Mouse (Mus musculus) heart, embryonic 16.5 days (tissue): ENCODE results near the gene Thap8. TPM values are rescaled to one million over a fixed set of nuclear protein-coding genes. Genes with fewer than 3 reads are reported as not detected.

ENCODE experiments used
- ATAC-seq: fragments of 200-750 bp; cut with Nextera tagmentation; replicated peaks from 2 replicates; pipeline ENCODE4 v1.8.0; 2017; ENCODE audit warnings: moderate number of reproducible peaks; ENCODE audit not compliant: insufficient read depth, low FRiP score; ENCODE audit errors: extremely low read depth
- H3K27ac ChIP-seq: fragments of 300-500 bp; sonication (generic); 2 replicates; pipeline ENCODE4 v1.5.1; 2014; ENCODE audit warnings: mild to moderate bottlenecking, low read length, control low read depth, moderate library complexity
- H3K27me3 ChIP-seq: fragments of 300-500 bp; sonication (generic); 2 replicates; pipeline ENCODE4 v1.6.1; 2014; ENCODE audit warnings: low read length, mixed read lengths; ENCODE audit not compliant: control insufficient read depth, insufficient read depth
- H3K36me3 ChIP-seq: fragments of 300-500 bp; sonication (generic); 2 replicates; pipeline ENCODE4 v1.6.1; 2014; ENCODE audit not compliant: control insufficient read depth, insufficient read depth
- H3K4me1 ChIP-seq: fragments of 300-500 bp; sonication (generic); 2 replicates; pipeline ENCODE4 v1.6.1; 2014; ENCODE audit warnings: low read length, mixed read lengths; ENCODE audit not compliant: control insufficient read depth, insufficient read depth
- H3K4me2 ChIP-seq: fragments of 300-500 bp; sonication (generic); 2 replicates; pipeline ENCODE4 v1.6.1; 2014; ENCODE audit warnings: low read depth, mild to moderate bottlenecking, control low read depth, low read length
- H3K4me3 ChIP-seq: fragments of 300-500 bp; sonication (generic); 2 replicates; pipeline ENCODE4 v1.5.1; 2014; ENCODE audit warnings: mild to moderate bottlenecking, control low read depth, low read length
- H3K9ac ChIP-seq: fragments of 300-500 bp; sonication (generic); 2 replicates; pipeline ENCODE4 v1.6.1; 2014; ENCODE audit warnings: low read length, control low read depth
- H3K9me3 ChIP-seq: fragments of 300-500 bp; sonication (generic); replicated peaks from 2 replicates; pipeline ENCODE4 v1.6.1; 2016; ENCODE audit warnings: low read length; ENCODE audit not compliant: control insufficient read depth
- WGBS: fragments of 180-500 bp; shearing (Covaris S2); extraction: QIAGEN DNeasy Blood & Tissue Kit; methylation state at CpG from one replicate; pipeline ENCODE4 v1.1.7; 2014; 5-methylcytosine and 5-hydroxymethylcytosine counted together
- polyA plus RNA-seq: library from polyadenylated mRNA; unstranded; fragments of >200 nt; fragmentation: Nextera tagmentation; extraction: Ambion mirVana; gene quantifications from 2 replicates; pipeline ENCODE4 v1.2.1, GENCODE M21; 2015

Gene Thap8
- polyA plus RNA-seq, 1 experiment from 2014 or later, result 0.29 TPM

DNA sequence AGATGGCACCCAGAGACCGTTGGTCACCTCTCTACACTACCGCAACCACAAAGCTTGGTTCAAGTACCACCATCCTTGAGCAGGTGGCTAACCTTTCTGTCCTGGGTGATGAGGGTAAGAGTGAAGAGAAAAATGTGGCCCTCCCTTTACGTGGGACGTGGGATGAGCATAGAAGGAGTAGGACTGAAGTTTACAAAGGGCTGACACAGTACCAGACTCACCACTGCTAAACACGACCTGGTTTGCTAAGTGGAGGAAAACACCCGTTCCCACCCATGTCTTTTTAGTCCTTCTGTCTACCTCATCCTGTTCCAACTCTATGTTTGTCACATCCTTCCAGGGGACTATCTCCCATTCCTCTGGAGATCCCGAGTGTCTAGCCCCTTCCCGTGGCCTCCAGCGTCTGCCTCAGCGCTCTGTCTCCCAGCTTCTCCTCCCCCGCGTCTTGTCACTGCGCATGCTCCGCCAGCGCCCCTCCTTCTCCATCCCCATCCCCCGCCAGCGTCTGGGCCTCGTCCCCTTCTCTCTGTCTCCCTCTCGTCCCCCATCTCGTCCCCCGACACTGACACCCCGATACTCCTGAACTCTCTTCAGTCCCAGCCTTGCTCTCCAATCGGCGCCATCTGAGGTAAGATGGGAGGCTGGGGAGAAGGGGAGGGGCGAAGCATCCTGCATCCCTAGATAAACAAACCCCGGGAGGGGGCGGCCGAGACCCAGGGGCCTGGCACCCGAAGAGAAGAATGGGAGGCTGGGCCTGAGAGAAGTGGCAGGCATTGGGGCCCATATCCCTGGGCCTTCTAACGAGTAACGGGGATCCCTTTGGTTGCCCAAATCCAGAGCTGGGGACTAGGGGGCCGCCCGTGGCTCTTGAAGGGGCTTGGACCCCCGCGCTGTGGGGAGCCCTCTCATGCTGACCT is 11.6 kb downstream of the Thap8 start, which contains the start of gene Clip3:
Gene Clip3, plus strand, starts transcription at position 514 of the 917 bp plus-strand sequence.
- WGBS, result 7% methylated on average over 35 of the region's 35 CpGs
- peak within 1 kb of the TSS; percentile 50 for H3K4me3 ChIP-seq
- no peaks in the 10 kb centered on the region for H3K9me3 ChIP-seq
- H3K27ac ChIP-seq, result no peak within 1 kb of the TSS
- no peaks in the 10 kb centered on the region for H3K27me3 ChIP-seq
- ATAC-seq, result peak; percentile 54; the same call in 1 of the 2 replicates
- H3K4me2 ChIP-seq, result peak within 1 kb of the TSS; percentile 53
- H3K36me3 ChIP-seq, result no peaks in the 10 kb centered on the region
- H3K9ac ChIP-seq, result peak within 1 kb of the TSS; percentile 62
- 0 out of 2 replicates have a peak, but pooled peaks cover 2% of the 10 kb centered on the region for H3K4me1 ChIP-seq

DNA sequence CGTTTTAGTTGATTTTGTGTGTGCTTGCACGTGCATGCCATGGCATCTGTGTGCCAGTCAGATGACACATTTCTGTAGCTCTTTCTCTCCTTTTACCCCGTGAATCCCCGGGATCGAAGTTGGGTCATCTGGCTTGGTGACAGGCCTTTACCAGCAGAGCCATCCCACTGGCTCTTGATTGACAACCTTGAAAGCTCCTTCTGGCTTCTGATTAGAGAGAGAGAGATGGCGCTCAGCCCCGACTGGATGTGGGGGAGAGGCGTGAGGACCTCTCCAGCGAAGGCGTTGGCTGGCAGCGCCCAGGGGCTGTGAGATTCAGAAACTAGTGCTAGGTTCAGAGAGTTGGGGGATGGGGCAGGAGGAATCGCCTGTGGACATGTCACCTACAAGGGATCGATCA is 13.9 kb downstream of the Thap8 start:
- Histone ChIP-seq H3K36me3 (no peaks in the 10 kb centered on the region), H3K9ac (no peak overlapping the region), H3K4me1 (0 out of 2 replicates have a peak, but pooled peaks cover 2% of the 10 kb centered on the region), H3K9me3 (no peaks in the 10 kb centered on the region), H3K4me3 (no peak overlapping the region), H3K4me2 (no peak overlapping the region), H3K27ac (no peak overlapping the region), H3K27me3 (no peaks in the 10 kb centered on the region)
- WGBS, result 53% methylated on average over 13 of the region's 13 CpGs
- ATAC-seq, result no peak

- ATAC-seq, result no peak
- no peak overlapping the region for H3K4me2 ChIP-seq
- no peak overlapping the region for H3K9ac ChIP-seq
- no peaks in the 10 kb centered on the region for H3K27me3 ChIP-seq
- no peaks in the 10 kb centered on the region for H3K9me3 ChIP-seq
- 78% methylated on average over 5 of the region's 5 CpGs for WGBS
- no peaks in the 10 kb centered on the region for H3K36me3 ChIP-seq
- 0 out of 2 replicates have a peak, but pooled peaks cover 2% of the 10 kb centered on the region for H3K4me1 ChIP-seq
- no peak overlapping the region for H3K4me3 ChIP-seq
- no peak overlapping the region for H3K27ac ChIP-seq
Observed at GRCm38 (mm10) chr7:30294296-30294695, 14.4 kb downstream of the Thap8 start.

GRCm38 (mm10) chr7:30295103-30295502 is 15.2 kb downstream of the Thap8 start:
- H3K9ac ChIP-seq, result no peak overlapping the region
- no peaks in the 10 kb centered on the region for H3K27me3 ChIP-seq
- no peak overlapping the region for H3K4me2 ChIP-seq
- WGBS, result 26% methylated on average over 10 of the region's 10 CpGs
- no peak overlapping the region for H3K4me3 ChIP-seq
- no peaks in the 10 kb centered on the region for H3K36me3 ChIP-seq
- H3K27ac ChIP-seq, result no peak overlapping the region
- H3K9me3 ChIP-seq, result no peaks in the 10 kb centered on the region
- peak; percentile 59; the same call in 1 of the 2 replicates for ATAC-seq
- 0 out of 2 replicates have a peak, but pooled peaks cover 2% of the 10 kb centered on the region for H3K4me1 ChIP-seq

- H3K9me3 ChIP-seq, result no peaks in the 10 kb centered on the region
- H3K27ac ChIP-seq, result no peak overlapping the region
- no peaks in the 10 kb centered on the region for H3K36me3 ChIP-seq
- no peaks in the 10 kb centered on the region for H3K4me1 ChIP-seq
- WGBS, result 89% methylated on average over 15 of the region's 15 CpGs
- no peak overlapping the region for H3K9ac ChIP-seq
- H3K4me3 ChIP-seq, result no peak overlapping the region
- H3K4me2 ChIP-seq, result no peak overlapping the region
- ATAC-seq, result no peak
- no peaks in the 10 kb centered on the region for H3K27me3 ChIP-seq
Observed at GRCm38 (mm10) chr7:30296816-30297215, 16.9 kb downstream of the Thap8 start.

- H3K27me3 ChIP-seq, result no peaks in the 10 kb centered on the region
- ATAC-seq, result no peak
- H3K4me1 ChIP-seq, result no peaks in the 10 kb centered on the region
- no peak overlapping the region for H3K9ac ChIP-seq
- 0 out of 2 replicates have a peak, but pooled peaks cover 2% of the 10 kb centered on the region for H3K36me3 ChIP-seq
- H3K9me3 ChIP-seq, result no peaks in the 10 kb centered on the region
- no peak overlapping the region for H3K4me2 ChIP-seq
- WGBS, result 74% methylated on average over 16 of the region's 16 CpGs
- no peak overlapping the region for H3K27ac ChIP-seq
- no peak overlapping the region for H3K4me3 ChIP-seq
Observed at GRCm38 (mm10) chr7:30297266-30297665, 17.4 kb downstream of the Thap8 start.

GRCm38 (mm10) chr7:30300914-30301313 is 21.0 kb downstream of the Thap8 start:
- Histone ChIP-seq H3K4me2 (no peak overlapping the region), H3K9ac (no peak overlapping the region), H3K27ac (no peak overlapping the region), H3K4me3 (no peak overlapping the region), H3K27me3 (no peaks in the 10 kb centered on the region), H3K36me3 (0 out of 2 replicates have a peak, but pooled peaks cover 2% of the 10 kb centered on the region), H3K9me3 (no peaks in the 10 kb centered on the region), H3K4me1 (no peaks in the 10 kb centered on the region)
- ATAC-seq, result no peak
- 36% methylated on average over 3 of the region's 3 CpGs for WGBS

DNA sequence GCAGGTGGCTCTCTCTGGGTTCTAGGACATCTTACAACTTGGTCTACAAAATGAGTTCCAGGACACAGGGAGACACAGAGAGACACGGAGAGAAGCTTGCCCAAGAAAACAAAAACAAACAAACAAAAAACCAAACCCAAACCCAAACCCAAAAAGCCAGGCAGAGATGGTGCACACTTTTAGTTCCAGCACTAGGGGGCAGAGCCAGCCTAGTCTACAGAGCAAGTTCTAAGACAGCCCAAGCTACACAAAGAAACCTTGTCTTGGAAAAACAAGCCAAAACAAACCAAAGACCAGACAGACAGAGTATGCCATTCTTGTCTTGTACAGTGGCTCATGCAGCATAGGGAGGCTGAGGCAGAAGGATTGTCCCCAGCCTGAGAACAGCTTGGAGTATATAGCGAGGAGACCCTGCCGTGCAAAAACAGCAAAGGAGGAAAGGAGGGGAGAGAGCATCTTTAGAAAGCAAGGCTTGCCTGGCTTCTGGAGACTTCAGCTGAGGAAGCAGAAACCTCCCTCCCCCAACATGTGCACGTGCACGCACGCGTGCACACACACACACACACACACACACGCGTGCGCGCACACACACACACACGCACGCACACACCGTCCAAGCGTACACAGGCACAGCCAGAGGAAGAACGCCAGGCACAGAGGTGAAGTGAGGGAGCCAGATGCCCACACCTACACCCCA is 26.3 kb downstream of the Thap8 start:
- Histone ChIP-seq H3K4me1 (peaks cover 11% of the 10 kb centered on the region), H3K4me2 (no peak overlapping the region), H3K9me3 (no peaks in the 10 kb centered on the region), H3K36me3 (0 out of 2 replicates have a peak, but pooled peaks cover 2% of the 10 kb centered on the region), H3K4me3 (no peak overlapping the region), H3K9ac (no peak overlapping the region), H3K27ac (no peak overlapping the region), H3K27me3 (no peaks in the 10 kb centered on the region)
- no peak for ATAC-seq
- 91% methylated on average over 16 of the region's 16 CpGs for WGBS
